Mouse (Mus musculus): ENCODE results near the gene Edc4. TPM values are rescaled to one million over a fixed set of nuclear protein-coding genes. Genes with fewer than 3 reads are reported as not detected.

Gene Edc4
- total and polyA plus RNA-seq, 3 experiments = 46.1 to 72.1 TPM; not detected in 1

- Histone ChIP-seq H3K4me3 (ENCODE audit: control insufficient read depth in 1 of 2, insufficient read depth in 1 of 2, low read depth in 2 of 2, low read length in 2 of 2) (no peak overlapping the region), H3K79me2 (ENCODE audit: control insufficient read depth, insufficient read depth, low read length, poor library complexity) (peaks cover 6% of the 10 kb centered on the region; the same call in 1 of the 2 replicates), H3K36me3 (ENCODE audit: control insufficient read depth in 1 of 2, insufficient read depth in 2 of 2, low read length in 2 of 2) (peaks cover 0 to 6% of the 10 kb centered on the region in 2 experiments; a peak in 2 of 4 replicates), H3K4me1 (ENCODE audit: control insufficient read depth in 1 of 2, insufficient read depth in 2 of 2, low read length in 2 of 2) (peaks cover 5 to 8% of the 10 kb centered on the region in 2 experiments), H3K9ac (ENCODE audit: control insufficient read depth, low read depth, low read length, poor library complexity, severe bottlenecking) (no peak overlapping the region), H3K27me3 (ENCODE audit: control insufficient read depth in 1 of 2, insufficient read depth in 2 of 2, low read length in 2 of 2) (no peaks in the 10 kb centered on the region), H3K27ac (ENCODE audit: control insufficient read depth, low read depth, low read length) (no peak overlapping the region), H3K9me3 (replicated peaks; ENCODE audit: insufficient read depth, low read length) (no peaks in the 10 kb centered on the region)
- DNase-seq (ENCODE audit: low read depth, low spot score) = no peak
- no peak for TF ChIP-seq UBTF (IDR thresholded peaks at IDR 0.05; ENCODE audit: borderline replicate concordance, insufficient read depth, low read depth, low read length)
- TF ChIP-seq MAFK (IDR thresholded peaks at IDR 0.05; ENCODE audit: borderline replicate concordance, low read depth, low read length) = no peak
- TF ChIP-seq MYC (IDR thresholded peaks at IDR 0.05; ENCODE audit: low read depth, low read length) = no peak
- no peak for TF ChIP-seq GATA1 (IDR thresholded peaks at IDR 0.05; ENCODE audit: low read depth, low read length)
- TF ChIP-seq RAD21 (IDR thresholded peaks at IDR 0.05; ENCODE audit: low read depth, low read length) = no peak
- no peak for TF ChIP-seq CHD1 (IDR thresholded peaks at IDR 0.05; ENCODE audit: low read depth, low read length)
- TF ChIP-seq TBP (IDR thresholded peaks at IDR 0.05; ENCODE audit: low read depth, low read length) = no peak
- no peak for TF ChIP-seq TAL1 (IDR thresholded peaks at IDR 0.05; ENCODE audit: low read length)
- TF ChIP-seq MEF2A (IDR thresholded peaks at IDR 0.05; ENCODE audit: extremely low read depth, insufficient replicate concordance, low read depth, low read length, poor library complexity, severe bottlenecking) = no peak
- no peak for TF ChIP-seq NELFE (IDR thresholded peaks at IDR 0.05; ENCODE audit: low read depth, low read length)
- TF ChIP-seq ETS1 (IDR thresholded peaks at IDR 0.05; ENCODE audit: low read depth, low read length) = no peak
- no peak for TF ChIP-seq JUND (IDR thresholded peaks at IDR 0.05; ENCODE audit: low read depth, low read length)
- no peak for TF ChIP-seq USF2 (IDR thresholded peaks at IDR 0.05; ENCODE audit: borderline replicate concordance in 1 of 2, insufficient read depth in 1 of 2, low read depth in 1 of 2, low read length in 2 of 2)
These were observed 17.3 kb downstream of the Edc4 start for GRCm38 (mm10) chr8:105897801-105898480.

GRCm38 (mm10) chr8:105900180-105900940, 19.7 kb downstream of the Edc4 start, which contains the start of gene Pskh1:
Gene Pskh1 (plus strand): TSS chr8:105900441.
- peak; percentile 96 for DNase-seq (ENCODE audit: low read depth, low spot score)
- Histone ChIP-seq H3K36me3 (ENCODE audit: control insufficient read depth in 1 of 2, insufficient read depth in 2 of 2, low read length in 2 of 2) (peaks cover 0 to 6% of the 10 kb centered on the region in 2 experiments; a peak in 3 of 4 replicates), H3K9ac (ENCODE audit: control insufficient read depth, low read depth, low read length, poor library complexity, severe bottlenecking) (peak within 1 kb of the TSS; percentile 96), H3K27ac (ENCODE audit: control insufficient read depth, low read depth, low read length) (peak within 1 kb of the TSS; percentile 83), H3K79me2 (ENCODE audit: control insufficient read depth, insufficient read depth, low read length, poor library complexity) (peaks cover 6% of the 10 kb centered on the region; the same call in 1 of the 2 replicates), H3K4me3 (ENCODE audit: control insufficient read depth in 1 of 2, insufficient read depth in 1 of 2, low read depth in 2 of 2, low read length in 2 of 2) (peak within 1 kb of the TSS; percentile 67 to 94), H3K4me1 (ENCODE audit: control insufficient read depth in 1 of 2, insufficient read depth in 2 of 2, low read length in 2 of 2) (peaks cover 5 to 8% of the 10 kb centered on the region in 2 experiments), H3K9me3 (replicated peaks; ENCODE audit: insufficient read depth, low read length) (no peaks in the 10 kb centered on the region), H3K27me3 (ENCODE audit: control insufficient read depth in 1 of 2, insufficient read depth in 2 of 2, low read length in 2 of 2) (no peaks in the 10 kb centered on the region)
- TF ChIP-seq CHD2 (IDR thresholded peaks at IDR 0.05; ENCODE audit: low read length) (no peak), MYC (IDR thresholded peaks at IDR 0.05; ENCODE audit: low read depth, low read length) (no peak), RAD21 (IDR thresholded peaks at IDR 0.05; ENCODE audit: low read depth, low read length) (no peak), ETS1 (IDR thresholded peaks at IDR 0.05; ENCODE audit: low read depth, low read length) (peak; percentile 48; the same call in 1 of the 2 replicates), BHLHE40 (IDR thresholded peaks at IDR 0.05; ENCODE audit: borderline replicate concordance, low read depth, low read length) (no peak), TCF12 (IDR thresholded peaks at IDR 0.05; ENCODE audit: low read depth, low read length) (peak; percentile 74), ZNF384 (IDR thresholded peaks at IDR 0.05; ENCODE audit: low read depth, low read length) (peak; percentile 20; the same call in 1 of the 2 replicates), UBTF (IDR thresholded peaks at IDR 0.05; ENCODE audit: borderline replicate concordance, insufficient read depth, low read depth, low read length) (0 out of 2 replicates have a peak, but pooled peaks have one; percentile 43), KAT2A (conservative IDR thresholded peaks at IDR 0.05; ENCODE audit: low read depth, low read length) (peak; percentile 69; the same call in 1 of the 2 replicates), GABPA (IDR thresholded peaks at IDR 0.05; ENCODE audit: low read depth, low read length) (peak; percentile 81; the same call in 1 of the 2 replicates), USF1 (IDR thresholded peaks at IDR 0.05; ENCODE audit: low read depth, low read length) (0 out of 2 replicates have a peak, but pooled peaks have one; percentile 17), POLR2AphosphoS5 (IDR thresholded peaks at IDR 0.05; ENCODE audit: borderline replicate concordance, low read depth, low read length) (no peak), SIN3A (IDR thresholded peaks at IDR 0.05; ENCODE audit: low read length) (peak; percentile 90), CHD1 (IDR thresholded peaks at IDR 0.05; ENCODE audit: low read depth, low read length) (no peak), MXI1 (IDR thresholded peaks at IDR 0.05; ENCODE audit: low read depth, low read length) (no peak), MEF2A (IDR thresholded peaks at IDR 0.05; ENCODE audit: extremely low read depth, insufficient replicate concordance, low read depth, low read length, poor library complexity, severe bottlenecking) (no peak), CTCF (IDR thresholded peaks at IDR 0.05 in 2 of 3, conservative IDR thresholded peaks at IDR 0.05 in 1 of 3; ENCODE audit: control insufficient read depth in 1 of 3, insufficient read depth in 1 of 3, low read depth in 2 of 3, low read length in 3 of 3, poor library complexity in 1 of 3, severe bottlenecking in 1 of 3) (no peak), USF2 (IDR thresholded peaks at IDR 0.05; ENCODE audit: borderline replicate concordance in 1 of 2, insufficient read depth in 1 of 2, low read depth in 1 of 2, low read length in 2 of 2) (no peak), GATA1 (IDR thresholded peaks at IDR 0.05; ENCODE audit: low read depth, low read length) (no peak), ZMIZ1 (IDR thresholded peaks at IDR 0.05; ENCODE audit: low read depth, low read length) (peak; percentile 71; the same call in 1 of the 2 replicates)
